Mouse (Mus musculus): ENCODE results near the gene Rasgef1a. TPM values are rescaled to one million over a fixed set of nuclear protein-coding genes. Genes with fewer than 3 reads are reported as not detected.

Gene Rasgef1a
- polyA plus RNA-seq (2014; fragmentation: Nextera tagmentation; extraction: Ambion mirVana): not detected in 2 replicates

DNA sequence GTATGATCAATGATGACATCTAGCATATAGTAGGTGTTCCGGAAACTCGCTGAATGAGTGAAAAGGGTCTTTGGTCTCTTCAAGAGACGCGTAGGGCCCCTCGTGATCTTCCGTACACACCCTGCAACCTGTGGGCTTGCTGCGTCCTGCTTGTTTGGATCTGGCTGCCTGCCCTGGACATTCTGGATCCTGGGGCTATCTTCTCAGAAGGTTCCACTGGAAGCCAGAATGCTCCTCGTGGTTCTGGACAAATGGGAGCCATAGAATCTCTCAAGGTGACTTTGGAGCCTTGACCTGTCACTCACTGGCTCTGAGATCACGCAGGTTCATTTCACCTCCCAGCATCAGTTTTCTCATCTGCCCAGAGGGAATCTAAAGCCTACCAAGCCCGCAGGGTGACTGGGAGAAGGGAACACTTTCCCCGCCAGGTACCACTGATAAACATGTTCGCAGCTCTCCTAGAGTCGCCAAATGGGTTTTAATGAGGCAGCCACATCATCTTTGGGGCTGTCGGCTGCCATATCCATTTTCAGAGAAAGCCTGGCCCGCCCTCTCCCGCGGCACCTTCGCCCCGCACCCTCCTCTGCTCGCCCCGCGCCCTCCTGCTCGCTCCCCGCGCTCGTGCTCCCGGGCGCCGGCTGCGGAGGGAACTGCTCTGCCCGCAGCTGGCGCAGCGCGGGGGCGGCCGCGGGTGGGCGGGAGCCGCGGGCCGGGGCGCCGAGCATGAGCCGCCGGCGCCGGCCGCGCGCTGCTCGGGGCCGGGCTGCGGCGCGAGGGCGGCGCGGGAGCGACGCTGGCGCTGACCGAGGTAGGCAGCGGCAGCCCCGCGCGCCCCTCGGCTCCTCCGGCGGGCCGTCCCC, at the start of gene Rasgef1a:
Rasgef1a (plus strand) TSS at position 683 of the 860 bp plus-strand sequence.
- Histone ChIP-seq H3K9ac (ENCODE audit: low read depth, low read length) (peak within 1 kb of the TSS; percentile 42; the same call in 1 of the 2 replicates), H3K9me3 (ENCODE audit: control insufficient read depth, low read length) (no peaks in the 10 kb centered on the region), H3K4me2 (replicated peaks; ENCODE audit: low read depth, low read length) (peak within 1 kb of the TSS; percentile 88), H3K36me3 (ENCODE audit: control insufficient read depth, insufficient read depth, low read length) (no peaks in the 10 kb centered on the region), H3K4me1 (replicated peaks; ENCODE audit: control insufficient read depth, insufficient read depth, low read length) (0 out of 2 replicates have a peak, but pooled peaks cover under 1% of the 10 kb centered on the region), H3K27ac (ENCODE audit: low read depth, low read length) (no peak within 1 kb of the TSS), H3K4me3 (ENCODE audit: low read depth, low read length) (peak within 1 kb of the TSS; percentile 42), H3K27me3 (ENCODE audit: control insufficient read depth, insufficient read depth, low read length) (peaks cover 23% of the 10 kb centered on the region)
- WGBS: 15% methylated on average over 50 of the region's 70 CpGs
- DNase-seq (ENCODE audit: low spot score) (peak; percentile 35), ATAC-seq (ENCODE audit: low FRiP score) (peak; percentile 54)

DNA sequence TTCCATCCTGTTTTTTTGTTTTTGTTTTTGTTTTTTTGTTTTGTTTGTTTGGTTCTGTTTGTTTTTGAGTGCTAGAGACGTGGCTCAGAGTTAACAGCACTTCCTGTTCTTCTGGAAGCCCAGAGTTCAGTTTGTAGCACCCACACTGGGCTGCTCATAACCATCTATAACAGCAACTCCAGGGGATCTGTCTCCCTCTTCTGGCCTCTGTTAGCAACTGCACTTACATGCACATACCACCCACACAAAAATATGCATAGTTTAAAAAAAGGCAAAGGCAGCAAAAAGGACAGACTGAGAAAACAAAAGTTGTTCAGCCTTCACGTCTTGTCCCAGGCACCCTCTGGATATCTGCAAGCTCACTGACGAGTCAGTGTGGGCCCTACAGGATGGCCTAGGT, 48.0 kb upstream of the Rasgef1a start:
- no peak overlapping the region for H3K9ac ChIP-seq (ENCODE audit: low read depth, low read length)
- WGBS: 81% methylated on average over 3 of the region's 3 CpGs
- no peaks in the 10 kb centered on the region for H3K4me1 ChIP-seq (replicated peaks; ENCODE audit: control insufficient read depth, insufficient read depth, low read length)
- DNase-seq (ENCODE audit: low spot score) (no peak), ATAC-seq (ENCODE audit: low FRiP score) (no peak)
- H3K27me3 ChIP-seq (ENCODE audit: control insufficient read depth, insufficient read depth, low read length): no peaks in the 10 kb centered on the region
- no peaks in the 10 kb centered on the region for H3K36me3 ChIP-seq (ENCODE audit: control insufficient read depth, insufficient read depth, low read length)
- H3K4me3 ChIP-seq (ENCODE audit: low read depth, low read length): no peak overlapping the region
- no peak overlapping the region for H3K27ac ChIP-seq (ENCODE audit: low read depth, low read length)
- no peaks in the 10 kb centered on the region for H3K9me3 ChIP-seq (ENCODE audit: control insufficient read depth, low read length)
- H3K4me2 ChIP-seq (replicated peaks; ENCODE audit: low read depth, low read length): no peak overlapping the region

DNA sequence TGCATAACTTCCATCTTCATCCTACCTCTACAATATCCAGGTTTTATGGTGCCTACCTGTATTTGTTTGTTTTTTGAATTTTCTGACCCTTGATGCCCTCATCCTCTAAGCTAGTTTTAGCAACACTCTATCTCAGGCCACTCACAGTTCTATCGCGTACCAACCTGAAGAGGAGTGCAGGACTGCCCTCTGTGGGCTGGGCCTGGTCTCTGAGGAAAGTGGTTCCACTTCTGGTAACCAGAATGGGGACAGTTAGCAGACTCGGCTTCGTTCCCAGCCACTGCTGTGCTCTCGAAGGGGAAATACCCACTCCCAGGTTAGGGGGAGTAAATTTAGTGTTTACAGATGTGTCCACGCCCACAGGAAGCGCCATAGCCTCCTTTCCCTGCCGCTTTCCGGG, 44.5 kb upstream of the Rasgef1a start:
- H3K4me3 ChIP-seq (ENCODE audit: low read depth, low read length): no peak overlapping the region
- H3K4me2 ChIP-seq (replicated peaks; ENCODE audit: low read depth, low read length): no peak overlapping the region
- DNase-seq (ENCODE audit: low spot score): no peak
- no peaks in the 10 kb centered on the region for H3K36me3 ChIP-seq (ENCODE audit: control insufficient read depth, insufficient read depth, low read length)
- H3K9me3 ChIP-seq (ENCODE audit: control insufficient read depth, low read length): no peaks in the 10 kb centered on the region
- no peaks in the 10 kb centered on the region for H3K4me1 ChIP-seq (replicated peaks; ENCODE audit: control insufficient read depth, insufficient read depth, low read length)
- ATAC-seq (ENCODE audit: low FRiP score): no peak
- H3K27ac ChIP-seq (ENCODE audit: low read depth, low read length): no peak overlapping the region
- no peak overlapping the region for H3K9ac ChIP-seq (ENCODE audit: low read depth, low read length)
- no peaks in the 10 kb centered on the region for H3K27me3 ChIP-seq (ENCODE audit: control insufficient read depth, insufficient read depth, low read length)
- 64% methylated on average over 9 of the region's 9 CpGs for WGBS

GRCm38 (mm10) chr6:117987173-117987572, 24.1 kb upstream of the Rasgef1a start:
- Histone ChIP-seq H3K27ac (ENCODE audit: low read depth, low read length) (no peak overlapping the region), H3K9ac (ENCODE audit: low read depth, low read length) (no peak overlapping the region), H3K36me3 (ENCODE audit: control insufficient read depth, insufficient read depth, low read length) (no peaks in the 10 kb centered on the region), H3K27me3 (ENCODE audit: control insufficient read depth, insufficient read depth, low read length) (no peaks in the 10 kb centered on the region), H3K4me2 (replicated peaks; ENCODE audit: low read depth, low read length) (no peak overlapping the region), H3K9me3 (ENCODE audit: control insufficient read depth, low read length) (no peaks in the 10 kb centered on the region), H3K4me1 (replicated peaks; ENCODE audit: control insufficient read depth, insufficient read depth, low read length) (no peaks in the 10 kb centered on the region), H3K4me3 (ENCODE audit: low read depth, low read length) (no peak overlapping the region)
- whole genome bisulfite sequencing: 56% methylated on average over 5 of the region's 5 CpGs
- DNase-seq (ENCODE audit: low spot score) (peak; percentile 4), ATAC-seq (ENCODE audit: low FRiP score) (no peak)

DNA sequence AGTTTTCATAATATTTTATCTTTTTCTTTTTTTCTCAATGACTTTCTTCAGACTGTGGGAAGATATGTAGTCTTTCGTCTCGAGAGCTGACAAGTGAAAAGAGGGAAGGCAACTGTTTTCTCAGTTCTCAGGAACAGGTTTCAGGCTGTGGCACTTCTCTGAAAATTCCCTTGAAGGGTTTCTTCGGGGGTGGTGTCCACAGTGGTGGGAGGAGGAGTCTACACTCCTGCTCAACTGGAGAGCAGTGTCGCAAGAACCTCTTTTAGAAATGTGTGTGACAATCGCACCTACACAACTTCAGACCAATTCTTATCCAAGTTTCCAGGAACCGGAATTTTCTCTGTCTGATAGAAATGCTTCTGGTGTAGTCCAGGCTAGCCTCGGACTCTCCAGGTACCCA, 22.0 kb upstream of the Rasgef1a start:
- Histone ChIP-seq H3K27ac (ENCODE audit: low read depth, low read length) (no peak overlapping the region), H3K4me1 (replicated peaks; ENCODE audit: control insufficient read depth, insufficient read depth, low read length) (no peaks in the 10 kb centered on the region), H3K4me2 (replicated peaks; ENCODE audit: low read depth, low read length) (no peak overlapping the region), H3K9me3 (ENCODE audit: control insufficient read depth, low read length) (no peaks in the 10 kb centered on the region), H3K27me3 (ENCODE audit: control insufficient read depth, insufficient read depth, low read length) (no peaks in the 10 kb centered on the region), H3K4me3 (ENCODE audit: low read depth, low read length) (no peak overlapping the region), H3K36me3 (ENCODE audit: control insufficient read depth, insufficient read depth, low read length) (no peaks in the 10 kb centered on the region), H3K9ac (ENCODE audit: low read depth, low read length) (no peak overlapping the region)
- ATAC-seq (ENCODE audit: low FRiP score): no peak
- WGBS: 89% methylated on average over 7 of the region's 7 CpGs
- no peak for DNase-seq (ENCODE audit: low spot score)

- DNase-seq (ENCODE audit: low spot score): no peak
- Histone ChIP-seq H3K4me1 (replicated peaks; ENCODE audit: control insufficient read depth, insufficient read depth, low read length) (no peaks in the 10 kb centered on the region), H3K4me3 (ENCODE audit: low read depth, low read length) (no peak overlapping the region), H3K9me3 (ENCODE audit: control insufficient read depth, low read length) (no peaks in the 10 kb centered on the region), H3K27ac (ENCODE audit: low read depth, low read length) (no peak overlapping the region), H3K27me3 (ENCODE audit: control insufficient read depth, insufficient read depth, low read length) (no peaks in the 10 kb centered on the region), H3K36me3 (ENCODE audit: control insufficient read depth, insufficient read depth, low read length) (no peaks in the 10 kb centered on the region), H3K4me2 (replicated peaks; ENCODE audit: low read depth, low read length) (no peak overlapping the region), H3K9ac (ENCODE audit: low read depth, low read length) (no peak overlapping the region)
- WGBS: 84% methylated on average over 8 of the region's 8 CpGs
- ATAC-seq (ENCODE audit: low FRiP score): no peak
Measured at GRCm38 (mm10) chr6:117990649-117991048, 20.6 kb upstream of the Rasgef1a start.

DNA sequence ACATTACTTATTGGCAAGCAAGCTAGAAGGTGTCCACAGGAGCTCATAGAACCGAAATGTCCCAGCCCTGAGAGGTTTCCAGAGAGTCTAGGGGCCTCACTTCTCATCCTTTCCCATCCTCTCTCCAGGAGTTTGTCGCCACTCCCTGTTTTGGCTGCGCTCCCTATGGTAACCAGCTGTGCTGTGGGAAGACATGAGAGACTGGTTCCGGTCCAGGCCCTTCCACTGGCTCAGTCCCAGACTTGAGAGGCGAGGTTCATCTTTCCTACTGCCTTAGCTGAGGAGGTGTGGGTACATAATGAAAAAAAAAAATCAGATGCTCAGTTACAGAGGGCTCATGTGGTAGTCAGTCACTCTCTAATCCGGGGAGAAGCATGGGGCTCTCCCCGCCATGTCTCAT, 19.9 kb upstream of the Rasgef1a start:
- H3K36me3 ChIP-seq (ENCODE audit: control insufficient read depth, insufficient read depth, low read length): no peaks in the 10 kb centered on the region
- no peak overlapping the region for H3K27ac ChIP-seq (ENCODE audit: low read depth, low read length)
- no peaks in the 10 kb centered on the region for H3K9me3 ChIP-seq (ENCODE audit: control insufficient read depth, low read length)
- no peak for ATAC-seq (ENCODE audit: low FRiP score)
- H3K27me3 ChIP-seq (ENCODE audit: control insufficient read depth, insufficient read depth, low read length): no peaks in the 10 kb centered on the region
- 74% methylated on average over 7 of the region's 7 CpGs for WGBS
- no peak for DNase-seq (ENCODE audit: low spot score)
- no peaks in the 10 kb centered on the region for H3K4me1 ChIP-seq (replicated peaks; ENCODE audit: control insufficient read depth, insufficient read depth, low read length)
- no peak overlapping the region for H3K4me2 ChIP-seq (replicated peaks; ENCODE audit: low read depth, low read length)
- H3K9ac ChIP-seq (ENCODE audit: low read depth, low read length): no peak overlapping the region
- H3K4me3 ChIP-seq (ENCODE audit: low read depth, low read length): no peak overlapping the region

DNA sequence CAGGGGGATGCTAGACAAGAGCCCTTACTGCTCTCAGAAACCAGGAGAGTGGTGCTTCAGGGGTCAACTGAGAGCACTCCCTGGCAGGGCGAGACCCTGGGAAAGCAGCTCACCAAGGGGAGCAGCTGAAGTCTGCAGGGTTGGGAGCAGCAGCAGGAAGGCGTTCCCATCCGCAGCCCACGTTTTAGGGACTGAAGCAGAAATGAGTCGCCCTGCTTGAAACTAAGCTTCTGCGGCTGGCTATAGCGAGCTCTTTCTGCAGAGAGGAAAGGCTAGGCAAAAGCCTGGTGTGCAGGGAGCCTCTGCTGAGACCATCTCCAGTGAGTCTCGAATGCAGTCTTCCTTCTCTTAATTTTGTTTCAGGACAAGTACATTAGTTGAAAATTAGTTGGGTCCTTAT, 19.3 kb upstream of the Rasgef1a start:
- Histone ChIP-seq H3K36me3 (ENCODE audit: control insufficient read depth, insufficient read depth, low read length) (no peaks in the 10 kb centered on the region), H3K4me1 (replicated peaks; ENCODE audit: control insufficient read depth, insufficient read depth, low read length) (no peaks in the 10 kb centered on the region), H3K27me3 (ENCODE audit: control insufficient read depth, insufficient read depth, low read length) (no peaks in the 10 kb centered on the region), H3K4me2 (replicated peaks; ENCODE audit: low read depth, low read length) (no peak overlapping the region), H3K27ac (ENCODE audit: low read depth, low read length) (no peak overlapping the region), H3K9ac (ENCODE audit: low read depth, low read length) (no peak overlapping the region), H3K9me3 (ENCODE audit: control insufficient read depth, low read length) (no peaks in the 10 kb centered on the region), H3K4me3 (ENCODE audit: low read depth, low read length) (no peak overlapping the region)
- DNase-seq (ENCODE audit: low spot score): no peak
- 76% methylated on average over 8 of the region's 8 CpGs for WGBS
- ATAC-seq (ENCODE audit: low FRiP score): no peak

DNA sequence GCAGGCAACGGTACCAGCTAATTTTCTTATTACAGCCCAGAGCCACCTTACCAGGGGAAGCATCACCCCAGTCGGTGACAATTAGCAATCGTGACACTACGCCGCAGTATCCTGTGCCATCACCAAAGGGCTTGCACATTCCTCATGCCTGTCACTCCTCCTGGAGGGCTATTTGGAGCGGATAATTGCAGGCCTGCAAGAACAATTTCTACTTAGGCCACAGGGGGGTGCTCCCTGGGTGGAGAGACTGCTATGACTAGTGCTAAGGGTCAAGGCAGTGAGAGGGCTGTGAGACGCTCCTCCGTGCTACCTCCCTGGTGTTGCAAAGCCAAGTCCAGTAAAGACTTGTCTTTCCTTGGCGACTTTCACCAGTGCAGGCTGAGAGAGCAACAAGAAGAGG, 16.1 kb upstream of the Rasgef1a start:
- DNase-seq (ENCODE audit: low spot score) (peak; percentile 37), ATAC-seq (ENCODE audit: low FRiP score) (no peak)
- no peaks in the 10 kb centered on the region for H3K36me3 ChIP-seq (ENCODE audit: control insufficient read depth, insufficient read depth, low read length)
- H3K9me3 ChIP-seq (ENCODE audit: control insufficient read depth, low read length): no peaks in the 10 kb centered on the region
- WGBS: 49% methylated on average over 9 of the region's 9 CpGs
- H3K4me3 ChIP-seq (ENCODE audit: low read depth, low read length): no peak overlapping the region
- H3K4me1 ChIP-seq (replicated peaks; ENCODE audit: control insufficient read depth, insufficient read depth, low read length): no peaks in the 10 kb centered on the region
- H3K27ac ChIP-seq (ENCODE audit: low read depth, low read length): no peak overlapping the region
- H3K4me2 ChIP-seq (replicated peaks; ENCODE audit: low read depth, low read length): no peak overlapping the region
- H3K9ac ChIP-seq (ENCODE audit: low read depth, low read length): no peak overlapping the region
- no peaks in the 10 kb centered on the region for H3K27me3 ChIP-seq (ENCODE audit: control insufficient read depth, insufficient read depth, low read length)

Measured in hindbrain, embryonic 11.5 days (tissue).